Mouse (Mus musculus) urinary bladder, postnatal 25 days (tissue): ENCODE results near the gene Olfr191.
"Not testable (repeated sequence)": the region's sequence is repeated elsewhere in the genome, so short reads cannot be mapped to it uniquely, and the experiment has no call there.

Experiments used
- DNase-seq: peaks from one replicate; pipeline ENCODE4 v3.0.0; 2022; ENCODE audit warnings: low spot score

Gene Olfr191

GRCm38 (mm10) chr16:59089722-59090121 lies at the start of gene Olfr191:
Gene Olfr191 (minus strand): TSS chr16:59089822.
- DNase-seq, result not testable (repeated sequence)

- DNase-seq, result no peak
Measured at GRCm38 (mm10) chr16:59130740-59131139, 41.1 kb upstream of the Olfr191 start.

GRCm38 (mm10) chr16:59120969-59121368 lies 31.3 kb upstream of the Olfr191 start, which contains the start of gene Olfr194:
Gene Olfr194 (minus strand): TSS chr16:59121069.
- DNase-seq, result no peak

GRCm38 (mm10) chr16:59111781-59112180 lies 22.2 kb upstream of the Olfr191 start, which contains the start of gene Olfr193:
Gene Olfr193 (minus strand): TSS chr16:59111881.
- DNase-seq, result no peak

- DNase-seq, result not testable (repeated sequence)
Measured at GRCm38 (mm10) chr16:59108522-59108921, 18.9 kb upstream of the Olfr191 start.

- no peak for DNase-seq
Measured at GRCm38 (mm10) chr16:59105312-59105711, 15.7 kb upstream of the Olfr191 start.

- DNase-seq, result not testable (repeated sequence)
Measured at GRCm38 (mm10) chr16:59081113-59081512, 8.5 kb downstream of the Olfr191 start.

GRCm38 (mm10) chr16:59077905-59078304 lies 11.7 kb downstream of the Olfr191 start, which contains the start of gene Olfr190:
Gene Olfr190 (minus strand): TSS chr16:59078005.
- no peak for DNase-seq

- DNase-seq, result no peak
Measured at GRCm38 (mm10) chr16:59073520-59073919, 16.1 kb downstream of the Olfr191 start.

- DNase-seq, result no peak
Measured at GRCm38 (mm10) chr16:59071755-59072154, 17.9 kb downstream of the Olfr191 start.

- DNase-seq, result not testable (repeated sequence)
Measured at GRCm38 (mm10) chr16:59062411-59062810, 27.2 kb downstream of the Olfr191 start.

GRCm38 (mm10) chr16:59049286-59049685 lies 40.3 kb downstream of the Olfr191 start:
- DNase-seq, result not testable (repeated sequence)

- DNase-seq, result no peak
Measured at GRCm38 (mm10) chr16:59048860-59049259, 40.8 kb downstream of the Olfr191 start.

GRCm38 (mm10) chr16:59047579-59047978 lies 42.0 kb downstream of the Olfr191 start:
- DNase-seq, result no peak

GRCm38 (mm10) chr16:59045835-59046234 lies 43.8 kb downstream of the Olfr191 start:
- DNase-seq, result no peak

GRCm38 (mm10) chr16:59039710-59040109 lies 49.9 kb downstream of the Olfr191 start, which contains the start of gene Olfr187:
Gene Olfr187 (minus strand): TSS chr16:59039767.
- no peak for DNase-seq
